Mouse (Mus musculus) heart, postnatal 4 days (tissue): Measurements from ENCODE around the gene Syn3. TPM values are rescaled to one million over a fixed set of nuclear protein-coding genes. Genes with fewer than 3 reads are reported as not detected.

Experiments
- DNase-seq: peaks from one replicate; pipeline ENCODE4 v3.0.0; 2021
- total RNA-seq, 2 experiments: library from RNA; stranded (reverse); gene quantifications; 2 replicates each; pipeline ENCODE4 v1.2.3; 2021

Gene Syn3
- total RNA-seq, 2 experiments from 2014 or later = 0.38 to 0.60 TPM

DNA sequence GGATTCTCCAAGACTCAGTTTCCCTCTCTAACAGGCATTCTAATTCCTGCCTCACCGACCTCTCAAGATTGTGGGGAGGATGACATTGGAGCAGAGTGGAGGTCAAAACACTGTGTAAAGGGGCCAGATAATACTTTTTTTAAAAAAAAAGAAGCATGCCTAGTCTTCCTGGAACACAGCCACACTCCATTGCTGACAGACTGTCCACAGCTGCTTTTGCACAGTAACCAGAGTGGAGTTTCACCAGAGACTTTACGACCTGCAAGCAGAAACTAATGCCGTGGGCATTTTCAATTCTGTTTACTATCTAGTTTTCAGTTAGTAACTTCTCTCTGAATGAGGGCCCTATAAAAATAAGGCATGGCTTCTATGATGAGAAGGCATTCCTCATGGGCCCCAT, 297.7 kb downstream of the Syn3 start:
- DNase-seq = peak; percentile 26

DNA sequence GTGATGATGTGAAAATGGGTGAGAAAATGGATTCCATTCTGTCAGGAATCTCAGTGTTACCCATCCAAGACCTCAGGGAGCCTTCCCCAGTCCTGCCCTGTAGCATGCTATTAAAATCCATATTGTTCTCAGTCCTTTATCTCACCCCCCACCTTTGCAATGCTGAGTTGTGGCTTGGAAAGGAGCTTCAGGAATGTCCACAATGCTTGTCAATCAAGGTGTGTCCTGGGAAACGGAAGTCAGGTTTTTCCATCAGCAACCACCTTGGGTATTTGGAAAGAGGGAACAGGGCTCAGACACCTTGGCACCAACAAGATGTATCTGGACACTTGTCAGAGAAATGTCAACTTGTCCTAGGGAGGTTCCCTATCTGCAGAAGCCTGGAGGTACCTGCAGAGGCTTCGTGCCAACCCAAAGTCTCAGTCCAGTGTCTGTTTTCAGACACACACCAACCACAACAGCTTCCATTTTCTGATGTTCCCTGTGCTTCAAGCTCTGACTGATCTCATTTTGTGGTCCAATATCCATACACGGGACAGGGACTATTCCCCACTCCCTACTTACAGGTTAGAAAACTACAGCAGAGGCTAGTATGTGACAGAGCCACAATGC, 302.2 kb downstream of the Syn3 start:
- no peak for DNase-seq

DNA sequence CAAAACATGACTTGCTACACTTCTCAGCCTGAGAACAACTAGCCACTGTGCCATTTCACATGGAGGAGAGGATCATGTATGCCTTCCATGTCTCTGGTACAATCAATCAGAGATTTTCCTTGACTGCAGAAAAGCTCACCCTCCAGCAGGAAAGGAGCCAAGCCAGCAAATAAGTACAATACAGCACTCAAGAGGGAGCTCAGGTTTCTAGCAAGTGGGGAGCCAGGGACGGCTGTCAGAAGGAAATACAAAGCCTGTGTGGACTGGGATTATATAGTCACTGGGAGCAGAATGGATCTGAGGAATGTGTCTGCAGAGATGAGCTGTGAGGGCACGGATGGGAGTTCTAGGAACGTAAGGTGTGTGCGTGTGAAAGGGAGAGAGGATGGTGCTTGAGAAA, 304.0 kb downstream of the Syn3 start:
- DNase-seq = no peak

DNA sequence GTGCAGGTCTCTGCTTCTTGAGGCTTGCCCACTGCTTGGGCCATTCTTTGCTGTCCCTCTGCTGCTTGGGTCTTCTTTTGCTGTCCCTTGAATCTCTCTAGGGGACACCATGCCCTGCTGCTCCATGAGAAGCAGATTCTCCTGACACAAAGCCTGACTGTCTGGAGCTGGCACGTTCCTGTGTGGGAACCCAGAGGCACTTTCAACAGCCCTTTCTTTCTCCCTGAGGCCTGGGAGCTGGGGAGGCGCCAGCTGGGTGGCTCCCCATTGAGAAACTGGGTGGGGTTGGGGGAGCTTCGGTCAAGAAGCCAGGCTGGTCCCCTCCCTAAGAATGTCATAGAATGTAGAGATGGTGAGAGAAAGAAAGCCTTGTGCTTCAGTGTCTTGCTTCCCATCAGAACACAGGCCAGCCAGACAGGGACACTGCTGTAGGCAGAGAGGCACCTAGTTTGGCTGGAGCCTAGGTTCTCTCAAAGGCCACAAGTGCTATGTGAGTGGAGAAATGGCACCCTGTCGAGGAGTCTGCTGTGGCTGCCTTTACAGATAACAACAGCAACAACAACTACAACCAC, 304.7 kb downstream of the Syn3 start:
- DNase-seq = no peak

DNA sequence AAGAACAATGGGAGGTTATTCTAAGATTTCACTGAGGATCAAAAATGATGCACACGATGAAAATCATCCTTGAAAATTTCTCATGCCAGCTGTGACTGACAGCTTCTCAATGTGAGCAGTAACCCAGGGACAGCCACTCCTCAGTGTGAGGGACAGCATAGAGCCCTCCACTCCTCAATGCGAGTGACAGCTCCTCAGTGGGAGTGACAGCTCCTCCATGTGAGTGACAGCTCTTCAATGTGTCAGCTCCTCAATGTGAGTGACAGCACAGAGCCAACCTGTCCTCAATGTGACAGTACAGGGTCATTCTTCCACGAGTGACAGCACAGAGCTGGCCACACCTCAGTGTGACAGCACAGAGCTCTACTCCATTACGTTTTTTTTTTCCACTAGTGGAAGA, 310.1 kb downstream of the Syn3 start:
- DNase-seq = no peak

DNA sequence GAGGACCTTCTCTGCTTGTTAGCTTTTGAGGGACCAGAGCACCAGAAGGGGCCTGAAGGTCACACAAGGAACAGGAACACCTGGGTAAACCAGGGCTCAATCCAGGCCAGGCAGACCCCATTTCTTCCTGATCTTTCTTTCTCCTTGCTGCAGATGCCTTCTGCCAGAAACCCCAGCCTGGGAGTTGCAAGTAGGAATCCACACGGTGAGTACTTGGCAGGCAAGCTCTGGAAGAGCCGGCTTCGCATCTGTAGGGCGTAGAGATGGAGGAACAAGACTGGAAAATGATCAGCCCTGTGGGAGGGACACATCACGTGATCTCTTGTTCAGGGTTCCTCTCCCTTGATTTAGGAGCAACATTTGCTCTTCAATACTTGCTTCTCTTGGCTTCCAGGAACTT, 310.8 kb downstream of the Syn3 start:
- no peak for DNase-seq

DNA sequence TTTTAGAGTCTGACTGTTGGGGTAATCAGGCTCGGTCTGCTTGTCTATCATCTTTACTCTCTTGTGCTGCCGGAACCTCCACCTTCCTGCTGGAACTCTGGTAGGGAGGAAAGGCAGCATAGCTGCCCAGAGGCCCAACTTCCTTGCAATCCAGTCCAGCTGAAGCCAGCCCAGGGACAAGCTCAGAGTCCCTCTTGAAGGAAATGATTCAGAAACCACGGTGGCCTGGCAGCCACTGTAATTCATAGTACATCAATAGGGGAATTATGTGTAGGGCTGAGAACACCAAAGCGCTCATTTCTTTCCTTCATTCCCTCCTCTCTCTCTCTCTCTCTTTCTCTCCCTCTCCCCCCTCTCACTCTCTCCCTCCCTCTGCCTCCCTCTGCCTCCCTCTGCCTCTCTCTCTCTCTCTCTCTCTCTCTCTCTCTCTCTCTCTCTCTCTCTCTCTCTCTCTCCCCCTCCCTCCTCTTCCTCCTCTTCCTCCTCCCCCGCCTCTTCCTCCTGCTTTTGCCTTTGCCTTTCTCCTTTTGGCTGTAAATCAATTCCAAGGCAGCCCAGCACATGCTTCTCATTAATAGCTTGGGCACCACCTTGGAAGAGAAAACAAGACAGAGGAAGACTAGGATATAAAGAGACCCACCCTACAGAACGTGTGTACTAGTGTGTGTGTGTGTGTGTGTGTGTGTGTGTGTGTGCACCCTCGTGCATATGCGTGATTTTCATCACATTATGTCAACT, 315.4 kb downstream of the Syn3 start:
- DNase-seq = no peak

DNA sequence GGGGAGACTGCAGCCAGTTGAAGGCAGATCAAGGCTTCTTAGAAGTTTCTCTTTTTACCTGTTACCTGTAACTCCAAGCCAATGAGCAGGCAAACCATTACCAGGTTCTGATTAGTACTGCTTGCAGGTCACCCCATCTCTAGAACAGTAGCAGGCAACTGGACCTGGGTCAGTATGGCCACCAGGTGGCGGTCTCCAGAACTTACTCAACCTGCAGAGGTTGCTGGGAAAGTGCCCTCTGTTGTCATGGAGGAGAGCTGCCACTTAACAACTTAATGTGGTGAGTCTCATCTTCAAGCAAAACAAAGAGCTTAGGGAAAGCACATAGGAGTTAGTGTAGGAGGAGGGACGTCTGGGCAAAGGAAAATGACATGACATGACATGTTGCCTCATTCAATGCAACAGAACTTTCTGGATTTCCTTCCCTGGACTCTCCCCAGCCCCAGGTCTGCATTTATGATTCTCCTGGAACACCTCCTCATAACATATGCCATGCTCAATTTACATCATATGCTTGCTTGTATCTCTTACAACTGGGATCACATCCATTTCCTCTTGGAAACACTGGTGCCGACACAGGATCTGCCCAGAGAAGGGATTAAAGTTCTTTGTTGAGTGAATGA, 316.4 kb downstream of the Syn3 start:
- peak; percentile 81 for DNase-seq

DNA sequence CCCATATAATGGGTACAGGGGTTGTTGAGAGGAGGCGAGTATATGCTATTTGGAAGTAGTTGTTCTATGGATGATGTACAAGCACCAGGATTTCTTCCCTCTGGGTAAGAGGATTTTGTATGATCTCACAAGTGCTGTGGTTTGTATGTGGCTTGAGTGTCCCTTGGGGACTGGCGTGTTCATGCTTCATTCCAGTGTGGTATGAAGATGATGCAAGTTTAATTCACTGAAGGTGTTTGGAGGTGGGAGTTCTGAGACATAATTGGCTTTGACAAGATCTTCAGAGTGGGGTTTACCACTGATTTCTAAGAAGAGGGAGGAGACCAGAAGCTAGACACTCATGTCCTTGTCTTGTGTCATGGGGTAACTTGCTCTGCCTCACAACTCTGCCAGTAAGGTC, 322.3 kb downstream of the Syn3 start:
- no peak for DNase-seq

DNA sequence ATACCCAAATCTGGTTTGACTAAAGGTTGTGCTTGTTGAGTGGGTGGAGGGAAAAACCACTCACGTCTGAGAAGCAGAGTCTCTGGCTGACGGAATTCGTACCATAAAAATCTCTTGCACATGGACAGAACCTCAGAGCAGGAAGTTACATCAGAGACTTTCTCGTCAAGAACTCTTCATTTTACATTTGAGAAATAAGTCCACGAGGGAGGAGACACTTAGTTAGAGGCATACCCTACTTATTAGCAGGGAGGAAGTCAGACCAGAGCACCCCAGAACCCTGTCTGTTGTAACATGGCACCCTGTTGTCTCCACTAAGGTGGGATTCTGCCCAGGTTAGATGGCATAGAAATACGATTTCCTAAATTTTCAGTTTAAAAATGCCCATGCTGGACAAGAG, 324.7 kb downstream of the Syn3 start:
- no peak for DNase-seq

DNA sequence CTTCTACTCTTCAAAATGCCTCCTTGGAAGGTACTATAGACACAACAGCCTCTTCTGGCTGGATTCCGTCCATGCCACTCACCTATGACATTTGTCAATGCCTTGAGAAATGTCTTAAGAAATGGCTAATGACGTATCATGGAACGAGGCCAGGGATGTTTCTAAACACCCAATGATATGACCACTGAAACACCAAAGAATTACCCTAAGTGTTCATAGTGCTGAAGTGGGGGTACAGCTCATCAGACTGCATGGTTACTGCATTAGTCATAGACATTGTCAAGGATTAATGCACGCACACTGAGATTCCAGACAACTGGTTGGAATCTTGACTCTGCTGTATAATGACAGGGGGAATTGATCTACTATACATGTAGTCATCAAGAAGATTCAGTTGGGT, 325.4 kb downstream of the Syn3 start:
- DNase-seq = no peak

DNA sequence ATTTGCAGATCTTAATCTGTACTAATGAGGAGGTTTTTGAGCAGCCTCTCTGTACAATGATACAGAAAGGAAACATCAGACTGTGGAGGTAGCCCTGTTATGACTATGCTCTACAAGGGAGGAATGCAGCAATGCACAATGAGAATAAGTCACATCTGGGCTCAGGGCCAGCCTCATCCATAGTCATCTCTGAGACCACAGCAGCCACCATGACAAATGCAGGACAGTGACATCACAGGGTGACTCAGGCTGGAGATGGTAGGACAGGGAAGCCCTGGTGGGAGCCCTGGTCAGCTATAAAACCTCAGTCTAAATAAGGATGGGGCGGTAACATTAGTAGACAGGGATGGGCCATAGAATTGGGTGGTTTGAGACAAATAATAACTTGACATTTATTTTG, 327.4 kb downstream of the Syn3 start:
- no peak for DNase-seq

DNA sequence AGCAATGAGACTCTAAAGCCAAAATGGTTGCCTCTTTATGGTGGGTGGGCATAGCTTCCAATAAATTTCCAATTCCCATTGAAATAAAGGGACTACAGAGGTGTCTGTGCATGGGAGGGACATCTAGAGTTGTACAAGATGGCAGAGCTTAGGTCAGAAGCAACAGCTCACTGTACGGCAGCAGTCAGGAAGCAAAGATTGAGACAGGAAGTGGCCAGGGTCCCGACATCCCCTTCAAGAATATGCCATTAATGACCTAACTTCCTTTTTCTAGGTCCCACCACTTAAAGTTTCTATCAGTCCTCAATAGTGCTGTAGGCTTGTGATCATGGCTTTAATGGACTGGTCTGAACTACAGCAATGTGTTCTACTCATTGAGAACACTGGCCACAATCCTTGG, 330.6 kb downstream of the Syn3 start:
- DNase-seq = no peak

DNA sequence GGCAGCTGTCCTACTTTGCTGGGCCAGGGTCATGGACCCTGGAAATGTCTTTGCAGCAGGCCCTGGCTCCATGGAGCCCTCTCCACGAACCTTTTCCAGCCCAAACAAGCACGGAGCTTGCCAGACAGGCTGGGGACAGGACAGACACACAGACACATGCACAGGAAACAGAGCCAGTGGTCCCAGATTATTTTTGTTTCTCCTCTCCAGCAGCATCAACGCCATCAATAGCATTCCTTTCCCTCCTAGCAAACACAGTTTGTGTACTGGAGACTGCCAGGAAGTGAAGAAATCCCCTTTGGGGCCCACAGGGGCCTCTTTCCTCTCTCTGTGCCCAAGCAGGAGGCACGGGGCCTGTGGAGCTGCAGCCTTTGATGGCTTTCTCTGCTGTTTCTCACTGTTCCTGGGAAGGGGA, 331.8 kb downstream of the Syn3 start:
- peak; percentile 36 for DNase-seq

DNA sequence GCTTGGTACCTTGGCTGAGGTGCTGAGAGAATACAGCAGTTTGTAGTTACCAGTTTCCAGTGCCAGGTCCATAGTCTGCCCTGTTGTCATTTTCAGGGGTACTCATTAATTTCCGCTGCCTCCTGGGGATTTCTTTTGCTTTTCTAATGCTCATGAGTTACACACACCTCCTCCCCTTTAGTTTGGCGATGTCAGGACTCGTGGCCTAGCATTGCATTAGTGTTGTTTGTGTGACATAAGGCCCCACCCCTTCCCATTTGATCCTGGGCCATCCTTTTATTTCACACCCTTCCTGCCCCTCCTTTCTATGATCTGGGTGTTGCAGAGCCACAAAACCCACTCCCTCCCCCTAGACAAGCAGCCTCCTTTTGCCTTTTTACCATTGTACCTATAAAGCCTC, 334.6 kb downstream of the Syn3 start:
- DNase-seq = no peak

DNA sequence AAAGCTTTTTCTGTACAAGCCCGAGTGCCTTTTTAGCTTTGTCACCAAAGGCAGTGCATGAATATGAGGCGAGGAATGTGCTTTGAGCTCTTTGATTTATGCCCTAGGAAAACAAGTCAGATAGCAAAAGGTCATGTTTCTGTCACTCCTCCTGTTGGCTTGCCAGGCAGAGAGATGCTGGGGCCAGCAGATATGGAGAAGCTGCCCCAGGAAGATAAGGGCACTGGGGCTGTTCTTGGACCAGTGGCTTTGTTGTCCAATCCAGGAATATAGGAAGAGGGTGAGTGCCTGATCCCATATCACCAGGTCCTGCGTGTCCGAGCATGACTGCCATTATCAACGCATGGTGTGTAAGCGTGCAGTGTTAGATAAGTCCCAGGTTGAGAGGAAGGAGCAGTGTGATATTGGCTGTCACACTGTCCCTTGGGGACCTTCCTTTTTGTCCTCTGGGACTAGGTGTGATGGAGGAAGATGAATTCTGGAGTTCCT, 336.9 kb downstream of the Syn3 start:
- DNase-seq = no peak

DNA sequence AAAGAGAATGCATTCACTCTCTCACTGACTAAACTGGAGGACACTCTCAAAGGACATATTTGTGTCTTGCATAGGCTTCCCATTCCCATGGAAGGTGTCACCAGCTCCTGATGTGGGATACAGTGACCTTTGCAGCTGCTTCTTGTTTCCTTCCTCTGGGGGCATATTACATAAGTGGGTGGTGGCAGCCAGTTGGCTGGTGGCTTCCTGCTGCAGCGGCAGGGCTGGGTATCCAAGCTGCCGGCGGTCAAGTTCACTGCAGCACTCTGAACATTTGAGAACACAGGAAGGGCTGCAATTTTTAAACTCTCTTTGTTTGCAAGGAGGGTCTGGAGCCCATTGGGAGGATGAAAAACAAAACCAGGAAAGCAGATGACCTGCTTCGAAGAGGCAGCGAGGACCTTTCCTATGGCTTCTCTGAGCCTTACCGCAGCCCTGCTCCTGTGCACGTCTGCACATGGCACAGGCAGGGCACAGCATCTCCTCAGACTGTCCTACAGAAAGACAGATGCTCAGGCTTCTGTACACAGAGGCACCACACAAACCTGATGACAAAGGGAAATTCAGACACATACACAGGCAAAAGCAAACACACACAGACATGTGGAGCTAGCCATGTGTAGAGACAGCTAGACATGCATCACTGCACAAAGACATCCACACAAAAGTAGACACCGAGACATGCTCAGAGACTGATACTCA, 340.3 kb downstream of the Syn3 start:
- DNase-seq = no peak

DNA sequence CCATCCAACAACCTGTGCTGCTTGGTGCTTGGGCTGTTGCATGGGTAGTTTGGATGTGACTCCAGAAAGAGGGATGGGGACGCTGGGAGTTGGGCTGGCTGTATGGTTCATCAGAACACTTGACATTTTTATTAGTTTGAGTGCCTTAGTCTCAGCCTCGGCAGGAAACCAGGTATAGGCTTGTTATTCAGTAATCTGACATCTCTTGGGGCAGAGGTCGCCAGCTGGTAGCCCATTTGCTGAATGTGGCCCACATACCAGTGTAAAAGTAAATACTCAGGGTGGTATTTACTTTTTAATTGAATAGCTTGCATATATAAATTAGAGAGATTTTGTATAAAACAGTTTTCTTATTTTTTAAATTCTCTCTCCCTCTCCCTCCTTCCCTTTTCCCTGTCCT, 343.4 kb downstream of the Syn3 start:
- no peak for DNase-seq

DNA sequence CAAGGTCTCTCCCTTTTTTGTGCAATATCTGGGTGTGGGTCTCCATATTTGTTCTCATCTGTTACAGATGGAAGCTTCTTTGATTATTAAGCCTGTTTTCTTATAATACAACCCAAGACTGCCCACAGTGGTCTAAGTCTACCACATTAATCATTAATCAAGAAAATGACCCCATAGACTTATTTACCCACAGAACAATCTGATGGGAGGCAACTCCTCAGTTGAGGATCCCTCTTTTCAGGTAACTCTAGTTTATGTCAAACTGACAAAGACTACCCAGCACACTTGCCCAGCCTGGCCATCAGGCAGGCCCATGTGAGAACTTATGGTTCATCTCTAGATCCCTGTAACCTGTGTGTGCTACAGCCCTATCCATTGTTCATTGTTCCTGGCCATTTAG, 345.5 kb downstream of the Syn3 start:
- DNase-seq = no peak

DNA sequence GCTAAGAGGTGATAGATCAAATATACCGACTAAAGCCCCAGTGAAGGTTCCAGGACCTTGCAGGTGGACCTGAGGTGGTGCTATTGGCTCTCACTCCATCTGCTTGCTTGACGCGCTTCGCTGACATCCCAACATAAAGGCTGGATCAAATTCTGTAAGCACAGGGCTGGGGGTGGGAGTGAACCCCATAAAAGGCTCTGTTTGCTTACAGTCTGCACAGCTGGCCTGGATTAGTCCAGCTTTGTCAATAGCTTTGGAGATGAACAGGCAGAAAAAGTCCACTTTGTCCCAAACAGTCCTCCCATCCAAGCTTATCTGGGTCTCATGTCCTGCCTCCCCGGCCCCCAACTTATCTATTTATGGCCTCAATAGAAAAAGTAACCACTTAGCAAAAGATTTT, 347.3 kb downstream of the Syn3 start:
- no peak for DNase-seq

DNA sequence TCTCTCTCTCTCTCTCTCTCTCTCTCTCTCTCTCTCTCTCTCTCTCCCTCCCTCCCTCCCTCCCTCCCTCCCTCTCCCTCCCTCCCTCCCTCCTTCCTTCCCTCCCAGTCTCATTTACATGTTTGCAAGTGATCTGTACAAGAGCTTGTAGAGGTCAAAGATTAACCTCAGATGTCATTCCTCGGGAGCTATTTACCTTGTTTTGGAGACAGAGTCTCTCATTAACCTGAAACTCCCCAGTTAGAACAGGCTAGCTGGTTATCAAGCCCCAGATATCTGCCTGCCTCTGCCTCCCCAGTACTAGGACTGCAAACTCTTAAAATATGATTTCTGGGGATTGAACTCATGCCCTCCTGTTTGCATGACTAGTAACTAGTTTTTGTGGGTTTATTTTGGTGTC, 348.6 kb downstream of the Syn3 start:
- no peak for DNase-seq

DNA sequence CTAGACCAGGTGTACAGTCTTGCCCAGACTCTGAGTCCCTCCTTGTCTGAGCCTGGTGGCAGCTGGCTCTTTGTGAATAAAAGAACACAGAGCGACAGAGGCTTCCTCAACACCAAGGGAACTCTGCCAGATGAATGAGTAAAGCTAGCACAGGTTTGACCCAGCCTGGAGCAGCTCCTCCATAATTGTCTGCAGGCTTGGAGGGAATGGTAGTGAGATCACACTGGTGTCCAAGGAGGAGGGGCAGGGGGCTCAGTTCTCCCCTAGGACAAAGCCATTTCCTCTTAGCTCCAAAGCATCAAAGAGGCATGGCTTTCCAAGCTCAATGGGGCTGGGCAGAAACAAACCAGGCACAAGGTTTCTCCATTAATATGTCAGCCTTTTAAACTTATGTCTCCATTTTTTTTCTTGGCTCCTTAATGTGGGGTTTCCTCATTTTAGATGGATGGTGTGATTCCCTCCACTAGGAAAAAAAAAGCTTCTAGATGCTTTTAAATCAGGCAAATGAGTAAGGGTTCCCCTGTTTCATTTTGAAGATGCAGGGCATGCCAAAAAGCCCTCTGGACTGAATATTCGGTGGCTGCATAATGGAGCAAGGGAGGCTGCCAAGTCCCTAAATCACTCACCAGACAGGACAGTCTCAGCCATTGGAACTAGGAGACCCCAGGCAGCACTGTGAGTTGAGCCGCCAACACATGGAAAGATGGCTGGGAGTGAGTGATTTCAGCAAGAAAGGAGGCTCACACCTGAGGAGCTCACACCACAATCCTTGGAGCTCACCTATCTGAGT, 349.5 kb downstream of the Syn3 start:
- no peak for DNase-seq
